Mouse (Mus musculus) cortical plate, adult 2 months (tissue): ENCODE measurements around the gene Vmn1r3.
"Not testable (repeated sequence)": the region's sequence is repeated elsewhere in the genome, so short reads cannot be mapped to it uniquely, and the experiment has no call there.

Experiments used
- CTCF ChIP-seq: fragments of 200-500 bp; IDR thresholded peaks from 2 replicates; pipeline ENCODE4 v1.5.1; 2011; ENCODE audit warnings: mild to moderate bottlenecking, control low read depth, low read length; ENCODE audit not compliant: insufficient read depth; ENCODE audit errors: extremely low read depth
- POLR2A ChIP-seq: fragments of 200-500 bp; IDR thresholded peaks from 2 replicates; pipeline ENCODE4 v1.6.1; 2011; ENCODE audit warnings: mild to moderate bottlenecking, low read length, control low read depth; ENCODE audit not compliant: insufficient read depth; ENCODE audit errors: extremely low read depth

DNA sequence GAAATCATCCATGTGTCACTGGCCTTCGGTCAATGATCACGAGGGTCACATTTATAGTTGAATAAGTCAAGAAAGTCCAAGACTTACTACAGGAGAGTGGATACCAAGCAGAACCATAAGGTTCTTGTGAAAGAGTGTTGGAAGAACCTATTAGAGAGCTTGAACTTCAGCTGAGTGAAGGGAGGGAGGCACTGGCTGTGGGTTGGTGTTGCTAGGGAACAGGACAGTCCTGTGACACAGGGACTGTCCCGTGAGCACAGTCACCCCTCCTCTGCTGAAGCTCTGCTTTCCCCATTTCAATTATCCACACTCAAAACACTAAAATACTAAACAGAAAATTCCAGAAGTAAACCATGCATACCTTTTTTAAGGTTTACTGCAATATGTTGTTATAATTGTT lies 40.3 kb upstream of the Vmn1r3 start:
- TF ChIP-seq CTCF, POLR2A: not testable (repeated sequence)
